Mouse (Mus musculus) bone marrow, adult 2 months (tissue): ENCODE results near the gene Supt20.

Experiments used
- CTCF ChIP-seq: fragments of 200-500 bp; IDR thresholded peaks from 2 replicates; pipeline ENCODE4 v1.5.1; 2011; ENCODE audit warnings: low read length, control low read depth; ENCODE audit not compliant: control insufficient read depth, insufficient read depth
- POLR2A ChIP-seq: fragments of 200-500 bp; IDR thresholded peaks from 2 replicates; pipeline ENCODE4 v1.6.1; 2011; ENCODE audit warnings: low read depth, mild to moderate bottlenecking, control low read depth, low read length, borderline replicate concordance; ENCODE audit not compliant: control insufficient read depth

- TF ChIP-seq CTCF = no peak
- TF ChIP-seq POLR2A = no peak
Measured at GRCm38 (mm10) chr3:54766034-54766433, 73.4 kb downstream of the Supt20 start.
